Mouse (Mus musculus) ZHBTc4 (cell line): ENCODE results near the gene Slc26a11.
"Not testable (repeated sequence)": the region's sequence is repeated elsewhere in the genome, so short reads cannot be mapped to it uniquely, and the experiment has no call there.

Experiments
- DNase-seq: peaks from one replicate; pipeline ENCODE4 v3.0.0-alpha.2; 2011; ENCODE audit warnings: low read depth, low spot score

The Slc26a11 gene

GRCm38 (mm10) chr11:119362769-119363533 lies 7.6 kb downstream of the Slc26a11 start:
- no peak for DNase-seq

- peak; percentile 87 for DNase-seq
Measured at GRCm38 (mm10) chr11:119363534-119364145, 8.3 kb downstream of the Slc26a11 start.

- DNase-seq: no peak
Measured at GRCm38 (mm10) chr11:119375425-119375824, 20.1 kb downstream of the Slc26a11 start.

GRCm38 (mm10) chr11:119377326-119377725 lies 22.0 kb downstream of the Slc26a11 start:
- DNase-seq: no peak

GRCm38 (mm10) chr11:119378551-119378950 lies 23.2 kb downstream of the Slc26a11 start:
- DNase-seq: peak; percentile 63

GRCm38 (mm10) chr11:119381631-119382337 lies 26.4 kb downstream of the Slc26a11 start:
- peak; percentile 95 for DNase-seq

GRCm38 (mm10) chr11:119382338-119382850 lies 27.0 kb downstream of the Slc26a11 start:
- DNase-seq: peak; percentile 51

- no peak for DNase-seq
Measured at GRCm38 (mm10) chr11:119384904-119385303, 29.5 kb downstream of the Slc26a11 start.

GRCm38 (mm10) chr11:119386306-119386705 lies 30.9 kb downstream of the Slc26a11 start:
- DNase-seq: peak; percentile 86

GRCm38 (mm10) chr11:119387273-119387672 lies 31.9 kb downstream of the Slc26a11 start:
- DNase-seq: not testable (repeated sequence)

- DNase-seq: peak; percentile 83
Measured at GRCm38 (mm10) chr11:119389851-119390270, 34.5 kb downstream of the Slc26a11 start.

GRCm38 (mm10) chr11:119390271-119391231 lies 35.2 kb downstream of the Slc26a11 start:
- DNase-seq: no peak

- DNase-seq: no peak
Measured at GRCm38 (mm10) chr11:119391386-119392000, 36.1 kb downstream of the Slc26a11 start.

GRCm38 (mm10) chr11:119392001-119392614 lies 36.8 kb downstream of the Slc26a11 start:
- DNase-seq: peak; percentile 95

- peak; percentile 80 for DNase-seq
Measured at GRCm38 (mm10) chr11:119392800-119393482, 37.6 kb downstream of the Slc26a11 start, which contains the start of gene Rnf213. Rnf213 (plus strand) TSS chr11:119393100.

GRCm38 (mm10) chr11:119393483-119393804 lies 38.1 kb downstream of the Slc26a11 start:
- DNase-seq: no peak

- DNase-seq: no peak
Measured at GRCm38 (mm10) chr11:119394210-119394609, 38.9 kb downstream of the Slc26a11 start.

- DNase-seq: peak; percentile 97
Measured at GRCm38 (mm10) chr11:119395394-119395793, 40.0 kb downstream of the Slc26a11 start.

- peak; percentile 76 for DNase-seq
Measured at GRCm38 (mm10) chr11:119395931-119396330, 40.6 kb downstream of the Slc26a11 start.
